Mouse (Mus musculus): ENCODE data around the gene Polr2l.

DNA sequence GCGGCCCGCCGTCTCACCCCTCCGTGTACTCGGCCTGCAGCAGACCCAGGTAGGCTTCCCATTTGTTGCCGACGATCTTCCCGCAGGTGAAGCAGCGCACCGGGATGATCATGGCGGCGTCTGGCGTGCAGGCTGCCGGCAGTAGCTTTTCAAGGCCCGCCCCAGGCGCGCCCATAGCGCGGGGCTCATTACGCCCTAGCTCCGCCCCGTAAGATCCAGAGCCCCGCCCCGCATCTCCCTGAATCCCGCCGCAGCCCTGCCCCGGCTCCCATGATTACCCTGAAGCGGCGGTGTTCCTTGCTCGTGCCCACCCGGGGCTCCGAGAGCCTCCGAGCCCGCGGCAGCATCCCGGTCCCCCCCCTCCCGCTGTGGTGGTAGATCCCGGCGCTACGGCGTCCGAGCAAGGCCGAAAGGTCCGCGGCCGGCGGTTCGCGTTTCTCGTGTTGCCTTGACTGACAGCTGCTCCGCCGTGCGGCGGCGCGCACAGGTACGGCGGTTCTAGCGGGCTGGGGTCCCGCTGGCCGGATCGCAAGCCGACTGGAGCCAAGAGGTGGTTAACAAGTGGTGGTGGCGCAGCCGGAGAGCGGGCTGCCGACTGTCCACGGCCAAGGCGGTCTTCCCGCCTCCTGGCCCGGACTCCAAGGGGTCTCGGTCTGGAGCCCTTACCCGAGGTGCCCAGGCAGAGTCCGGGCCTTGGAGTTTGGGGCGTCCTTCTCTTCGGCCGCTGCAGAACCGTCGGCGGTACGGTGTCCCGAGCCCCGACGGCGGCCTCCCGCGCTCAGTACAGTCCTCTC lies at the start of gene Polr2l, which contains the start of gene Tspan4:
- TF ChIP-seq POLR2A (IDR thresholded peaks at IDR 0.05; ENCODE audit: control insufficient read depth, low read depth, low read length) (peak; percentile 73), CTCF (IDR thresholded peaks at IDR 0.05; ENCODE audit: control insufficient read depth, insufficient read depth, insufficient replicate concordance, low read depth, low read length) (no peak)
